ENCODE assay signal across 8 mouse cellular contexts in genomic region chr2:30392114-30392576, GRCm38 (mm10). TPM values are rescaled to one million over a fixed set of nuclear protein-coding genes. Genes with fewer than 3 reads are reported as not detected.
DNase-seq lines count a peak whose midpoint lies in the region; ATAC-seq lines count a peak whose summit lies in the region.

Dolpp1 (plus strand) TSS chr2:30392254.

- H3K36me3 ChIP-seq in megakaryocyte, embryonic 14.5 days (replicated peaks; ENCODE audit: low read length) = peaks cover 52% of the 10 kb centered on the region

- peaks cover 56% of the 10 kb centered on the region for H3K4me1 ChIP-seq in megakaryocyte, embryonic 14.5 days

- peak; percentile 93 for ATAC-seq in common myeloid progenitor, adult 5-6 weeks (replicated peaks; ENCODE audit: low read depth, poor library complexity, severe bottlenecking)

- no peaks in the 10 kb centered on the region for H3K27me3 ChIP-seq in megakaryocyte, embryonic 14.5 days (replicated peaks)

- peak; percentile 100 for DNase-seq in ZHBTc4 (ENCODE audit: low read depth, low spot score)
- peak; percentile 95 to 97 for DNase-seq in gastrocnemius, adult 8-10 months (ENCODE audit: low spot score in 2 of 2)
- peak; percentile 94 for DNase-seq in hindlimb bud, embryonic 11.5 days (ENCODE audit: extremely low spot score, low read depth, low spot score)
- peak; percentile 92 to 99 for DNase-seq in left cerebral cortex, adult 8-10 months (ENCODE audit: low spot score in 2 of 2)
- peak; percentile 100 for DNase-seq in right cerebral cortex, postnatal 10 days (ENCODE audit: low spot score in 2 of 2)
- peak; percentile 88 for DNase-seq in urinary bladder, postnatal 25 days (ENCODE audit: low spot score)

- peak within 1 kb of the TSS; percentile 96 for H3K4me3 ChIP-seq in megakaryocyte, embryonic 14.5 days (replicated peaks)

- H3K9me3 ChIP-seq in megakaryocyte, embryonic 14.5 days = peaks cover 7% of the 10 kb centered on the region; the same call in 1 of the 2 replicates

RNA-seq across cellular contexts. Expression of gene Dolpp1, which starts in this region (rescaled TPM):
- total RNA-seq in common myeloid progenitor, adult 5-6 weeks (2017) = 33.9 and 35.7 TPM in 2 replicates
- total RNA-seq in gastrocnemius, adult 8-10 months (2022) = 1 to 10 TPM; 3.9 to 4.5 (median 4.1) TPM
- total RNA-seq in left cerebral cortex, adult 8-10 months (2022) = 10 to 100 TPM; 22.2 to 30.1 (median 27.3) TPM
- 24.4 and 42.0 TPM in 2 replicates for polyA plus RNA-seq in megakaryocyte, embryonic 14.5 days (2012; ENCODE audit: insufficient read depth, low replicate concordance)

Comparison
In these comparisons a context has a peak if more than half of its experiments do, and no peak if none do; other contexts are left out.
1. Peak in every context shown above with its lines: DNase-seq, ATAC-seq and H3K4me3 ChIP-seq.